Mouse (Mus musculus) erythroblast, embryonic 14.5 days (primary cell): ENCODE measurements around the gene Hivep2. TPM values are rescaled to one million over a fixed set of nuclear protein-coding genes. Genes with fewer than 3 reads are reported as not detected.

Experiments used
- H3K27me3 ChIP-seq: 2 replicates; pipeline ENCODE4 v1.6.1; 2012; ENCODE audit warnings: inconsistent platforms; ENCODE audit not compliant: control insufficient read depth
- H3K36me3 ChIP-seq: 2 replicates; pipeline ENCODE4 v1.6.1; 2012; ENCODE audit warnings: mild to moderate bottlenecking, inconsistent platforms; ENCODE audit not compliant: control insufficient read depth
- H3K4me1 ChIP-seq: 2 replicates; pipeline ENCODE4 v1.6.1; 2012; ENCODE audit warnings: inconsistent platforms; ENCODE audit not compliant: control insufficient read depth
- H3K4me3 ChIP-seq: replicated peaks from 2 replicates; pipeline ENCODE3; 2012; ENCODE audit warnings: moderate library complexity, mild to moderate bottlenecking, inconsistent platforms
- H3K9me3 ChIP-seq: 2 replicates; pipeline ENCODE4 v1.6.1; 2012; ENCODE audit warnings: low read length, inconsistent platforms, mixed read lengths; ENCODE audit not compliant: control insufficient read depth
- GATA1 ChIP-seq: IDR thresholded peaks from 2 replicates; pipeline ENCODE4 v1.6.1; 2012; ENCODE audit warnings: low read length, inconsistent platforms, mixed read lengths
- TAL1 ChIP-seq: IDR thresholded peaks from 3 replicates; pipeline ENCODE4 v1.6.1; 2012; ENCODE audit warnings: low read length, inconsistent platforms, mixed read lengths
- polyA plus RNA-seq: library from polyadenylated mRNA; stranded (reverse); fragments of >175 nt; gene quantifications from 2 replicates; pipeline ENCODE4 v1.2.3, GENCODE M21; 2012

The Hivep2 gene
- polyA plus RNA-seq, 1 experiment, result not detected

- H3K4me3 ChIP-seq, result no peak overlapping the region
- no peaks in the 10 kb centered on the region for H3K9me3 ChIP-seq
- TF ChIP-seq TAL1 (no peak), GATA1 (no peak)
- H3K27me3 ChIP-seq, result no peaks in the 10 kb centered on the region
- H3K36me3 ChIP-seq, result no peaks in the 10 kb centered on the region
- H3K4me1 ChIP-seq, result no peaks in the 10 kb centered on the region
Observed at GRCm38 (mm10) chr10:14199332-14199731, 233.5 kb downstream of the Hivep2 start.

GRCm38 (mm10) chr10:14200310-14200709 lies 234.4 kb downstream of the Hivep2 start:
- no peaks in the 10 kb centered on the region for H3K9me3 ChIP-seq
- no peaks in the 10 kb centered on the region for H3K36me3 ChIP-seq
- H3K4me1 ChIP-seq, result no peaks in the 10 kb centered on the region
- no peak overlapping the region for H3K4me3 ChIP-seq
- no peak for TF ChIP-seq TAL1
- no peak for TF ChIP-seq GATA1
- no peaks in the 10 kb centered on the region for H3K27me3 ChIP-seq

Other genes starting within 250 kb of the Hivep2 start
- gene Aig1, start 97.1 kb upstream of the Hivep2 start, polyA plus RNA-seq, result 0.30 and 0.37 TPM in 2 replicates